Mouse (Mus musculus) spleen, postnatal 36 days (tissue): Measurements from ENCODE around the gene Serpinb8.

Source experiments
- DNase-seq, 2 experiments: peaks; one replicate each; pipeline ENCODE4 v3.0.0; 2022; ENCODE audit warnings: low spot score in 2 of 2, mixed read lengths in 1 of 2

Serpinb8 gene

DNA sequence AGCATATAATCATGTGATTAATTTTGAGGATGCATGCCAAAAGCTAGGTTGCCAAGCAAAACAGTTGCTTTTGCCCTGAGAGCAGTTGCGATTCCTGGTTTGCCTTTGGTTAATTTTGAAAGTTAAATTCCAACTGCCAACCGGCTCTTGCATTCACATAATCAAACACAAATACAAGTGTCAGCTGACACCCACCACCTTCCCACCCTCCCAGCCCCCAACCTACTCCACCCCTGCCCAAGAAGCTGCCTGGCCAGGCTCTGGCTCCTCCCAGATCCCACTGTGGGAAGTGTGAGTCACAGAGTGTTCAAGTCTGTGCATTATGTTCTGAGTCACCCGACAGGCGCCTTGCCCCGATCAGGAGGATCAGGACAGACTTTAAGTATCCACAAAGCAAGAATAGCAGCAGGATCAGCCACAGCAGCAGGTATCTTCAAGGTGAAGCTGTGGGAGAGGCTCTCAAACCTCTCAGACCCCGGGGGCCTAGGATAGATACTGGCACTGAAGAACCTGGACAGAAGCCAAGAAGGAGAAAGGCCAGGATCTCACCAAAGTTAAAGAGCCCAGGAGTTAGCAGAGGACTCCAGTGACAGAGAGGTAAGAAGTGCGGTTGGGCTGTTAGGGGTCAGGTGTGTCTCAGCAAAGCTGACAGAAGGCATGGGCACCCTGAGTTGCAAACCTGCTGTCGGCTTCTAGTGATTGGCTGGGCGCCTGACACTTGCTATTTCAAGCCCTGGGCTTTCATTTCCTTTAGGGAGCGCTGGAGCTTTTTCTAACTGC lies at the start of gene Serpinb8:
TSS of gene Serpinb8 (plus strand) at position 316 of the 780 bp plus-strand sequence.
- no peak for DNase-seq

DNA sequence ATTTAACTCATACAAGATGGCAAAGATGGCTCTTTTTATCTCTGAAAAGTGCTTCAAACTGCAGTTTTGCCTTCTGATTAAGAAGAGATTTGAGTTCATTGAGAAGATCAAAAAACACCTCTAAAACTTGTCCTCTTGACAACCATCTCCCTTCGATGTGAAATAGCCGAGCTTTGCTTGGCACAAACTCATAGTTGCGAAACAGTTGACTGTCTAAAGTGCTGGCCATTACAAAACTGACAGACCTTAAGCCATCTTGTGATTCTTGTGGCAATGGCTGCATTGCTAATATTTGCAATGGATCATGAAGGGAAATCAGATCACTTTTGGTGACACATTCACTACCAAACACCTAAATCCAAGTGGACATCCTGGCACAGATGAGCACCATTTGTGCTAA lies 30.3 kb upstream of the Serpinb8 start:
- DNase-seq: no peak

GRCm38 (mm10) chr1:107562110-107562509 lies 27.7 kb upstream of the Serpinb8 start:
- DNase-seq: no peak

- DNase-seq: no peak
These were observed 24.2 kb upstream of the Serpinb8 start for GRCm38 (mm10) chr1:107565644-107566043.

DNA sequence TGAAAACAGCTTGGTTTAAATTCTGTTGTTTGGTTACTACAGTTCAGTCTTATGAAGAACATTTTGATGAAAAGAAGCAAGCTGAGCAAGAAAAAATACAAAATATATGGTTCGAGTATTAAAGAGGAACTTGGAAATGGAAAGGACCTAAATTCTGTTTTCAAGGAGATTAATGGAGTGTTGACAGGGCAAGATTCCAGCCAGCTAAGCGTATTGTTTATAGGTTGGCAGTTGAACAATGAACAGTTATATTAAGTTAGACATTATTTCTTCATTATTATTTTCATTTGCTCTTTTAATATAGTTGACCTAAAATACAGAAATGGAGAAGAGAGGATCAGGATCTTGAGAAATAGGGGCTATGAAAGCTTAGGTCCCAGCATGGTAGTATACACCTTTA lies 13.7 kb upstream of the Serpinb8 start:
- no peak for DNase-seq

DNA sequence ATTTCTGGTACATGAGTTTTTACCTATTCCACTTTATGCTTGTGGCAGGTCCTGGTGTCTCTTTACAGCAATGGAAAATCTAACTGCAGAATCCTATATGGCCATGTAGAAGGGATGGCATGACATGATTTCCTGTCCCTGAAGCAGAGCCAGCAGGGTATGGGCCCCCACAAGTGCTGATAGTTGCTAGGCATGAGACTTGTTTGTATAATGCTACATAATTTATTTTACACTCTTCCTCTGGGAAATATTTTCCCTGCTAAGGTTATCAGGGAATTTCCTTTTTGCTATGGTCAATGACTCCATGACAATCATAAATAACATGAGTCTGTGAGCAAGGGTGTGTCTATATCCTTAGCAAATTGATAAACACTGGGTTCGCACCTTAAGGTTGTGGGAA lies 12.3 kb upstream of the Serpinb8 start:
- no peak for DNase-seq

GRCm38 (mm10) chr1:107581220-107581619 lies 8.6 kb upstream of the Serpinb8 start:
- no peak for DNase-seq

DNA sequence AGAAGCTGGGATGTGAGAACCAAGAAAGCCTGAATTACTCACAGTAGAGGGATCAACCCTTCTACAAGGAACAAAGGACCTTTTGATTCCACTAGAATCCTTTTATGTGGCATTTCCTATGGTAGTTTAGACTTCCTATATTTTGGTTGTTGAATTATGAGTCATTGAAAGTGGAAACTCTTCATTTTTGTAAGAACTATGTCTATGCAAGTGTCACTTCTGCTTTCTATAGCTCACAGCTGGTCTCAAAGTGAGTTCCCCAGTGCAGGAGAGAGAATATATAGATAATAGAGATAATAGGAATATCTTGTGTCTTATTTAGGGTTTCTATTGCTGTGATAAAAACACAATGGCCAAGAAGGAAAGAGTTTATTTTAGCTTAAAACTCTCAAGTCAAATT lies 6.9 kb upstream of the Serpinb8 start:
- no peak for DNase-seq

- DNase-seq: peak in 1 of 2 experiments; percentile 3
These were observed 5.8 kb upstream of the Serpinb8 start for GRCm38 (mm10) chr1:107583958-107584376.

- no peak for DNase-seq
These were observed 4.9 kb upstream of the Serpinb8 start for GRCm38 (mm10) chr1:107584932-107585331.

DNA sequence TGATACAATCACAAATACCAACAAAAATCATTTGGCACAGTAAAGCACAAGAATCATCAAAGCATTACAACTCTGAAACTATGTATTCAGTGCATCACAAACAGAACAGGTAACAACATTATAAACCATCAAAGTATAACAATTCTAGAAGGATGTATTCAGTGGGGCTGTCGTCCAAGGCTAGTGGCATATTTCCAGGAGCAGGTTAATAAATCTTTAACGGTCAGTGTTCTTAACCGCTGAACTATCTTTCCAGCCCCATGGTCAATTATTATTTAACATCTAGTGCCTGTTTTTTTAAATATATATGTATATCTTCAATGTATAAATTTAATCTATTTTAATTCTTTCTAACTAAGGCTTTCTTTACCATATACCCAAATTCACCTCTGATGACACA lies 3.6 kb upstream of the Serpinb8 start:
- DNase-seq: no peak

GRCm38 (mm10) chr1:107588206-107588605 lies 1.6 kb upstream of the Serpinb8 start:
- DNase-seq: no peak

DNA sequence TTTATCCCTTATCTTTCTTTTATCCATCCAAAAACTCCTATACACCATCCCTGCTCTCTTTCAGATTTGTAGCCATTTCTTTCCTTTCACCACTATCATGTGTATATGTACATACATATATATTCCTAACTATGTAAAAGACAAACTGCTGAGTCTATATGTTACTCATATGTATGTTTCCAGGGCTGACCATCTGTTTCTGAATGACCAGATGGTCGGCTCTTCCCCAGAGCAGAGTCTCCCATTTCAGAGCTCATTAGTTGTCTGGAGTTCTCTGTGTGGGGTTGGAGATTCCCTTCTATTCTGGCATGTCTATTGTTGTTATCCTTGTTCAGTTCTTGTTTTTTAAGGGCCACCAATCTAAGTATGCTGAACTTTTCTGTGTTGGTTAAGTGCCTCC lies 1.2 kb upstream of the Serpinb8 start:
- no peak for DNase-seq

- no peak for DNase-seq
These were observed 2.8 kb downstream of the Serpinb8 start for GRCm38 (mm10) chr1:107592644-107593043.

GRCm38 (mm10) chr1:107593469-107593868 lies 3.7 kb downstream of the Serpinb8 start:
- DNase-seq: no peak

- no peak for DNase-seq
These were observed 7.1 kb downstream of the Serpinb8 start for GRCm38 (mm10) chr1:107596874-107597273.

DNA sequence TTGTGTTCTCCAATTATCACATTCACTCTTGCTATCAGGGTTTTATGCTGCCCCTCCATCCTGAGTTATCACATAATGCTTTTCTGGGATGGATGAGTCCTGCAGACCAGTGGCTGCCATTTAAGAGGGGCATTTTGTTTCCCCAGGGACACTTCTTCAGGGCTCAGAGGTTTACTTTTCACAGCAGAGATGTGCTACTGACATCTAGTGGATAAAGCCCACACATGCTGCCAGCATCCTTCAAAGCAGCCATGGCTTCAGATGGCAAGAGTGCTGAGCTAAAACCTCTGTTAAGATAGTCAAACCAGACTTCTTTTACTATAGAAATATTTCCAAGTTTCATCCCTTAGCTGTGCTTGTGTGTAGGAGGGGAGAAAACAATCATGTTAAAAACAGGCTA lies 8.7 kb downstream of the Serpinb8 start:
- DNase-seq: no peak

- DNase-seq: no peak
These were observed 19.1 kb downstream of the Serpinb8 start for GRCm38 (mm10) chr1:107608942-107609341.

DNA sequence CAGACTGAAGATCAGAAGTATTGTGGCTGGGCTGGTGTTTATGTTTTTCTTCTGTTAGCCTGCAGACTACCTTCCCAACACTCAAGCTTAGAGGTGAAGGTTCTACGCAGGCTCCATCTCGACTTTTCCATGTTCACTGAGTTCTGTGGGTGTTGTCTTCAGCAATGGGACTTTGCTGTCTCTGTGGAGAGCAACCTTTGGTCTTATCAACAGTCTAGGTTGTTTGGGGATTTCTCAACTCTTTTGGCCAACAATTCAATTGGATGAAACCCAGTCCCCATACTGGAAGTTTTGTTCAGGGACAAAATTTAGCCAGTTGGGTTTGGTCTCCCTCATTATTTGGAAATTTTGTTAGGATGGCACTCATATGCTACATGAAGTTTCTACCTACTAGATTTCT lies 24.3 kb downstream of the Serpinb8 start:
- DNase-seq: no peak

- no peak for DNase-seq
These were observed 32.2 kb downstream of the Serpinb8 start for GRCm38 (mm10) chr1:107622017-107622416.

GRCm38 (mm10) chr1:107635936-107636335 lies 46.1 kb downstream of the Serpinb8 start:
- DNase-seq: no peak

GRCm38 (mm10) chr1:107638056-107638455 lies 48.2 kb downstream of the Serpinb8 start:
- no peak for DNase-seq

DNA sequence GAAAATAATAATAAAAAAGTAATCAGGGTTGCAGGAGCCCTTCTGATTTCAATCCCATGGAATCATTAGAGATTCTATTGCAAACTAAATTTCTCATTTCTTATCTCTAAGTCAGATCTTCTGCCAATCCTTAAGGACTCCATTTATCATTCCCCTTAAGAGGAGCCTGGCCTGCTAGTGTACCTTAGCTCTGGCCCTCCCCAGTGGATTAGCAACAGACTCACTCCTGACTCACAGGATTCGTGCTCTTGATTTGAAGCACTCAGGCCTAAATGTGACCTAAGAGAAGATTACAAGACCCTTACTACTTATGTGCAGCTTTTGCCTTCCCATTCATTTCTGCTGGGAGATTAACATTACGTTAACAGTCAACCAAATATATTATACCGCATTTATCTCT lies 48.7 kb downstream of the Serpinb8 start:
- DNase-seq: no peak
